ENCODE assay signal across 19 mouse cellular contexts in genomic region chr6:121424403-121424802, GRCm38 (mm10). TPM values are rescaled to one million over a fixed set of nuclear protein-coding genes. Genes with fewer than 3 reads are reported as not detected.
DNase-seq lines count a peak whose midpoint lies in the region; ATAC-seq and TF ChIP-seq lines count a peak whose summit lies in the region.
"Had no signal": no experiment of that assay in that cellular context is flagged by ENCODE, and none has a peak within 500 bp of the region (broad histone marks: within the 10 kb centered on the region; RNA-seq: fewer than 3 reads in every experiment).

No protein-coding gene starts in this region.

- no peak overlapping the region for H3K4me2 ChIP-seq in forebrain, embryonic 12.5 days
- no peak overlapping the region for H3K4me2 ChIP-seq in forebrain, embryonic 11.5 days (ENCODE audit: low read depth, low read length, severe bottlenecking)
- H3K4me2 ChIP-seq in kidney, embryonic 16.5 days (replicated peaks; ENCODE audit: low read depth, low read length): no peak overlapping the region
- no peak overlapping the region for H3K4me2 ChIP-seq in stomach, embryonic 16.5 days (ENCODE audit: low read depth, low read length)
- H3K4me2 ChIP-seq in stomach, postnatal 0 days (replicated peaks; ENCODE audit: low read depth): no peak overlapping the region
- H3K4me2 ChIP-seq: stomach, embryonic 15.5 days had no signal

- H3K9me3 ChIP-seq in forebrain, embryonic 12.5 days: no peaks in the 10 kb centered on the region
- H3K9me3 ChIP-seq in forebrain, embryonic 11.5 days (ENCODE audit: control insufficient read depth, low read length): no peaks in the 10 kb centered on the region
- no peaks in the 10 kb centered on the region for H3K9me3 ChIP-seq in kidney, embryonic 16.5 days (ENCODE audit: low read length)
- no peaks in the 10 kb centered on the region for H3K9me3 ChIP-seq in stomach, embryonic 16.5 days (replicated peaks; ENCODE audit: control insufficient read depth, low read length)
- no peaks in the 10 kb centered on the region for H3K9me3 ChIP-seq in stomach, postnatal 0 days (ENCODE audit: control insufficient read depth, low read length)
- H3K9me3 ChIP-seq: forebrain, embryonic 10.5 days; stomach, embryonic 15.5 days had no signal

- WGBS in forebrain, embryonic 12.5 days: 56% methylated on average over 12 of the region's 12 CpGs
- WGBS in forebrain, embryonic 11.5 days: 54% methylated on average over 12 of the region's 12 CpGs
- 22% methylated on average over 12 of the region's 12 CpGs for WGBS in kidney, embryonic 16.5 days
- WGBS in kidney, adult 2 months: 30% methylated on average over 12 of the region's 12 CpGs
- 27% methylated on average over 12 of the region's 12 CpGs for WGBS in stomach, embryonic 16.5 days
- WGBS in stomach, postnatal 0 days: 45% methylated on average over 12 of the region's 12 CpGs

- H3K4me1 ChIP-seq in forebrain, embryonic 12.5 days: peaks cover 13% of the 10 kb centered on the region
- H3K4me1 ChIP-seq in forebrain, embryonic 11.5 days (replicated peaks; ENCODE audit: control insufficient read depth, insufficient read depth, low read length): no peaks in the 10 kb centered on the region
- H3K4me1 ChIP-seq in kidney, embryonic 16.5 days (ENCODE audit: insufficient read depth, low read length): 0 out of 2 replicates have a peak, but pooled peaks cover 5% of the 10 kb centered on the region
- H3K4me1 ChIP-seq in kidney, adult 2 months (ENCODE audit: control insufficient read depth, insufficient read depth, low read length): no peaks in the 10 kb centered on the region
- H3K4me1 ChIP-seq in stomach, embryonic 16.5 days (ENCODE audit: control insufficient read depth, insufficient read depth, low read length): no peaks in the 10 kb centered on the region
- H3K4me1 ChIP-seq in stomach, postnatal 0 days (replicated peaks; ENCODE audit: control insufficient read depth, insufficient read depth): no peaks in the 10 kb centered on the region
- H3K4me1 ChIP-seq: stomach, embryonic 15.5 days had no signal

- TF ChIP-seq POLR2A in kidney, adult 2 months (IDR thresholded peaks at IDR 0.05; ENCODE audit: low read depth, low read length): no peak

- no peak for DNase-seq in forebrain, embryonic 11.5 days (ENCODE audit: low spot score)
- DNase-seq in kidney, adult 2 months: no peak
- DNase-seq in stomach, postnatal 0 days (ENCODE audit: low spot score): no peak
- no peak for DNase-seq in layer of hippocampus, adult 9-11 months
- no peak for DNase-seq in spleen, postnatal 10 days (ENCODE audit: low spot score in 2 of 2)
- DNase-seq: adrenal gland, adult 2 months; cerebellum, adult 9-11 months; gastrocnemius, postnatal 10 days; heart, postnatal 36 days; kidney, postnatal 10 days; liver, postnatal 0 days; thymus, postnatal 36 days had no signal

- H3K36me3 ChIP-seq in forebrain, embryonic 12.5 days (replicated peaks): no peaks in the 10 kb centered on the region
- H3K36me3 ChIP-seq in forebrain, embryonic 11.5 days (ENCODE audit: control insufficient read depth, insufficient read depth, low read length): no peaks in the 10 kb centered on the region
- H3K36me3 ChIP-seq in kidney, embryonic 16.5 days (ENCODE audit: insufficient read depth, low read length): no peaks in the 10 kb centered on the region
- no peaks in the 10 kb centered on the region for H3K36me3 ChIP-seq in kidney, adult 2 months (ENCODE audit: control insufficient read depth, insufficient read depth, low read length)
- no peaks in the 10 kb centered on the region for H3K36me3 ChIP-seq in stomach, embryonic 16.5 days (ENCODE audit: control insufficient read depth, insufficient read depth, low read length)
- H3K36me3 ChIP-seq in stomach, postnatal 0 days (ENCODE audit: control insufficient read depth, insufficient read depth, low read length): no peaks in the 10 kb centered on the region
- H3K36me3 ChIP-seq: forebrain, embryonic 10.5 days; stomach, embryonic 15.5 days had no signal

- ATAC-seq in forebrain, embryonic 12.5 days (ENCODE audit: low FRiP score): peak; percentile 30; the same call in 1 of the 2 replicates
- no peak for ATAC-seq in forebrain, embryonic 11.5 days (replicated peaks; ENCODE audit: low FRiP score)
- ATAC-seq in kidney, embryonic 16.5 days (ENCODE audit: low FRiP score, low TSS enrichment): peak; percentile 71
- ATAC-seq in stomach, embryonic 16.5 days (ENCODE audit: insufficient read depth, low FRiP score): peak; percentile 44; the same call in 1 of the 2 replicates
- ATAC-seq in stomach, postnatal 0 days (ENCODE audit: low FRiP score, low TSS enrichment): no peak
- ATAC-seq: liver, postnatal 0 days had no signal

- no peak overlapping the region for H3K4me3 ChIP-seq in forebrain, embryonic 12.5 days (replicated peaks)
- H3K4me3 ChIP-seq in forebrain, embryonic 11.5 days (ENCODE audit: low read depth, low read length): no peak overlapping the region
- H3K4me3 ChIP-seq in kidney, embryonic 16.5 days (ENCODE audit: low read length): no peak overlapping the region
- no peak overlapping the region for H3K4me3 ChIP-seq in kidney, adult 2 months (ENCODE audit: insufficient read depth, low read depth, low read length)
- no peak overlapping the region for H3K4me3 ChIP-seq in stomach, embryonic 16.5 days (replicated peaks; ENCODE audit: low read length)
- no peak overlapping the region for H3K4me3 ChIP-seq in stomach, postnatal 0 days (ENCODE audit: low read depth, low read length)
- H3K4me3 ChIP-seq: forebrain, embryonic 10.5 days; myocyte; stomach, embryonic 15.5 days had no signal

- peaks cover 4% of the 10 kb centered on the region for H3K27me3 ChIP-seq in forebrain, embryonic 12.5 days
- no peaks in the 10 kb centered on the region for H3K27me3 ChIP-seq in forebrain, embryonic 11.5 days (ENCODE audit: control insufficient read depth, insufficient read depth, low read length)
- H3K27me3 ChIP-seq in kidney, embryonic 16.5 days (ENCODE audit: insufficient read depth, low read length): no peaks in the 10 kb centered on the region
- H3K27me3 ChIP-seq in kidney, adult 2 months (replicated peaks; ENCODE audit: control insufficient read depth, insufficient read depth, low read length): no peaks in the 10 kb centered on the region
- H3K27me3 ChIP-seq in stomach, embryonic 16.5 days (ENCODE audit: control insufficient read depth, insufficient read depth, low read length): no peaks in the 10 kb centered on the region
- no peaks in the 10 kb centered on the region for H3K27me3 ChIP-seq in stomach, postnatal 0 days (ENCODE audit: control insufficient read depth, insufficient read depth, low read length)

- no peak overlapping the region for H3K27ac ChIP-seq in forebrain, embryonic 12.5 days
- H3K27ac ChIP-seq in forebrain, embryonic 11.5 days (ENCODE audit: low read depth, low read length): no peak overlapping the region
- H3K27ac ChIP-seq in kidney, embryonic 16.5 days (ENCODE audit: low read length): no peak overlapping the region
- no peak overlapping the region for H3K27ac ChIP-seq in kidney, adult 2 months (ENCODE audit: insufficient read depth, low read depth, low read length)
- no peak overlapping the region for H3K27ac ChIP-seq in stomach, embryonic 16.5 days (ENCODE audit: low read length)
- H3K27ac ChIP-seq in stomach, postnatal 0 days (replicated peaks): no peak overlapping the region
- H3K27ac ChIP-seq: forebrain, embryonic 10.5 days; macrophage; stomach, embryonic 15.5 days had no signal

- no peak for TF ChIP-seq EP300 in stomach, postnatal 0 days (optimal IDR thresholded peaks at IDR 0.05)

- H3K9ac ChIP-seq in forebrain, embryonic 12.5 days: no peak overlapping the region
- no peak overlapping the region for H3K9ac ChIP-seq in forebrain, embryonic 11.5 days (ENCODE audit: low read length)
- H3K9ac ChIP-seq in kidney, embryonic 16.5 days (replicated peaks; ENCODE audit: low read length): no peak overlapping the region
- no peak overlapping the region for H3K9ac ChIP-seq in stomach, embryonic 16.5 days (ENCODE audit: low read length)
- no peak overlapping the region for H3K9ac ChIP-seq in stomach, postnatal 0 days (ENCODE audit: low read length)
- H3K9ac ChIP-seq: liver, postnatal 0 days; stomach, embryonic 15.5 days had no signal

- TF ChIP-seq CTCF in kidney, adult 2 months (conservative IDR thresholded peaks at IDR 0.05; ENCODE audit: insufficient read depth, insufficient read length, low read depth, low read length): no peak
- TF ChIP-seq CTCF in stomach, postnatal 0 days (IDR thresholded peaks at IDR 0.05; ENCODE audit: low read depth): no peak

RNA-seq across cellular contexts. Expression of gene Iqsec3, which starts 49.1 kb away (rescaled TPM):
- 2.4 TPM in 2 replicates for polyA plus RNA-seq in forebrain, embryonic 12.5 days (2016; fragmentation: Nextera tagmentation; extraction: Ambion mirVana)
- polyA plus RNA-seq in forebrain, embryonic 11.5 days (2014; fragmentation: Nextera tagmentation; extraction: Ambion mirVana): 0.90 and 1.1 TPM in 2 replicates
- polyA plus RNA-seq in kidney, embryonic 16.5 days (2015; fragmentation: Nextera tagmentation; extraction: Ambion mirVana): 0.04 and 0.09 TPM in 2 replicates
- polyA plus RNA-seq in kidney, adult 2 months (2012; rRNA removed): 0.11 and 0.20 TPM in 2 replicates
- polyA plus RNA-seq in stomach, embryonic 16.5 days (2015; fragmentation: Nextera tagmentation; extraction: Ambion mirVana): 0.12 and 0.21 TPM in 2 replicates
- 0.12 and 0.19 TPM in 2 replicates for polyA plus RNA-seq in stomach, postnatal 0 days (2015; fragmentation: Nextera tagmentation; extraction: Ambion mirVana)
- polyA plus RNA-seq: liver, postnatal 0 days; macrophage had no signal

Comparison
In these comparisons a context has a peak if more than half of its experiments do, and no peak if none do; other contexts are left out.
1. ATAC-seq: peak in forebrain, embryonic 12.5 days (single experiment), kidney, embryonic 16.5 days (single experiment) and stomach, embryonic 16.5 days (single experiment); none in forebrain, embryonic 11.5 days (single experiment) and stomach, postnatal 0 days (single experiment).